Comparison of ENCODE assay signal across 32 mouse cellular contexts in genomic region chr19:59687681-59688080, GRCm38 (mm10).
A peak's percentile ranks its signal among the peaks of the same experiment; 100 is the strongest.
DNase-seq lines count a peak whose midpoint lies in the region; ATAC-seq and TF ChIP-seq lines count a peak whose summit lies in the region.
"Had no signal": no experiment of that assay in that cellular context is flagged by ENCODE, and none has a peak within 500 bp of the region (broad histone marks: within the 10 kb centered on the region; RNA-seq: fewer than 3 reads in every experiment).

No protein-coding gene starts in this region.

- H3K4me2 ChIP-seq in intestine, embryonic 15.5 days (replicated peaks), result no peak overlapping the region
- H3K4me2 ChIP-seq in intestine, postnatal 0 days (replicated peaks; ENCODE audit: low read depth), result no peak overlapping the region
- no peak overlapping the region for H3K4me2 ChIP-seq in kidney, postnatal 0 days (ENCODE audit: low read length)
- H3K4me2 ChIP-seq: embryonic facial prominence, embryonic 13.5 days; heart, embryonic 13.5 days; hindbrain, embryonic 14.5 days; limb, embryonic 15.5 days; liver, embryonic 13.5 days; neural tube, embryonic 15.5 days had no signal

- peak; percentile 32; the same call in 1 of the 2 replicates for ATAC-seq in intestine, embryonic 15.5 days
- ATAC-seq in intestine, postnatal 0 days, result no peak
- no peak for ATAC-seq in kidney, postnatal 0 days (replicated peaks; ENCODE audit: low FRiP score, low read depth)
- ATAC-seq: forebrain, embryonic 16.5 days; lung, postnatal 0 days had no signal

- WGBS in intestine, embryonic 15.5 days, result 53% methylated on average over 1 of the region's 1 CpGs
- WGBS in intestine, postnatal 0 days, result 49% methylated on average over 1 of the region's 1 CpGs
- WGBS in kidney, postnatal 0 days, result 63% methylated on average over 1 of the region's 1 CpGs

- no peak overlapping the region for H3K27ac ChIP-seq in intestine, embryonic 15.5 days
- no peak overlapping the region for H3K27ac ChIP-seq in intestine, postnatal 0 days (ENCODE audit: low read depth, low read length)
- peak overlapping the region; percentile 77 for H3K27ac ChIP-seq in kidney, postnatal 0 days
- H3K27ac ChIP-seq: embryonic facial prominence, embryonic 13.5 days; forebrain, embryonic 10.5 days; gastrocnemius, adult 2 months; heart, adult 2 months; heart, embryonic 13.5 days; hindbrain, embryonic 14.5 days; limb, embryonic 10.5 days; limb, embryonic 15.5 days; liver, embryonic 13.5 days; neural tube, embryonic 15.5 days had no signal

- no peak overlapping the region for H3K9ac ChIP-seq in intestine, embryonic 15.5 days
- H3K9ac ChIP-seq in intestine, postnatal 0 days (ENCODE audit: low read depth, low read length), result no peak overlapping the region
- no peak overlapping the region for H3K9ac ChIP-seq in kidney, postnatal 0 days (ENCODE audit: low read depth, low read length)
- H3K9ac ChIP-seq: embryonic facial prominence, embryonic 13.5 days; heart, embryonic 13.5 days; hindbrain, embryonic 14.5 days; limb, embryonic 15.5 days; liver, embryonic 13.5 days; neural tube, embryonic 15.5 days had no signal

- H3K36me3 ChIP-seq in intestine, embryonic 15.5 days, result no peaks in the 10 kb centered on the region
- H3K36me3 ChIP-seq in intestine, postnatal 0 days (ENCODE audit: control insufficient read depth, insufficient read depth), result no peaks in the 10 kb centered on the region
- no peaks in the 10 kb centered on the region for H3K36me3 ChIP-seq in kidney, postnatal 0 days (ENCODE audit: insufficient read depth, low read length)
- H3K36me3 ChIP-seq: embryonic facial prominence, embryonic 13.5 days; forebrain, embryonic 10.5 days; G1E; heart, embryonic 13.5 days; limb, embryonic 10.5 days; limb, embryonic 15.5 days; liver, embryonic 13.5 days; neural tube, embryonic 15.5 days had no signal

- TF ChIP-seq CTCF in intestine, postnatal 0 days (IDR thresholded peaks at IDR 0.05; ENCODE audit: low read depth), result no peak
- TF ChIP-seq CTCF in kidney, postnatal 0 days (IDR thresholded peaks at IDR 0.05; ENCODE audit: low read depth), result no peak

- DNase-seq in kidney, adult 8-10 months, result peak; percentile 65 to 68
- DNase-seq in kidney, postnatal 0 days (ENCODE audit: low spot score), result no peak
- no peak for DNase-seq in spleen, adult 18-20 months
- no peak for DNase-seq in adrenal gland, postnatal 14 days
- no peak for DNase-seq in cerebellum, postnatal 10 days
- DNase-seq: adrenal gland, postnatal 10 days; cerebellum, adult 11 months; cerebellum, adult 9-11 months; gastrocnemius, adult 2 months; gastrocnemius, postnatal 36 days; heart, adult 2 months; heart, postnatal 10 days; liver, embryonic 13.5 days; lung, adult 18-20 months; lung, postnatal 4 days; midbrain, embryonic 14.5 days; retina, postnatal 1 day; right cerebral cortex, postnatal 14 days; thymus, postnatal 14 days had no signal

- H3K27me3 ChIP-seq in intestine, embryonic 15.5 days (replicated peaks), result no peaks in the 10 kb centered on the region
- no peaks in the 10 kb centered on the region for H3K27me3 ChIP-seq in intestine, postnatal 0 days (replicated peaks; ENCODE audit: control insufficient read depth, insufficient read depth, low read length)
- no peaks in the 10 kb centered on the region for H3K27me3 ChIP-seq in kidney, postnatal 0 days (ENCODE audit: insufficient read depth, low read length)
- H3K27me3 ChIP-seq: embryonic facial prominence, embryonic 13.5 days; limb, embryonic 15.5 days; liver, embryonic 13.5 days; megakaryocyte, embryonic 14.5 days; neural tube, embryonic 15.5 days had no signal

- no peaks in the 10 kb centered on the region for H3K9me3 ChIP-seq in intestine, embryonic 15.5 days
- no peaks in the 10 kb centered on the region for H3K9me3 ChIP-seq in intestine, postnatal 0 days (ENCODE audit: control insufficient read depth)
- no peaks in the 10 kb centered on the region for H3K9me3 ChIP-seq in kidney, postnatal 0 days (replicated peaks; ENCODE audit: low read length)
- H3K9me3 ChIP-seq: embryonic facial prominence, embryonic 13.5 days; forebrain, embryonic 10.5 days; G1E; heart, embryonic 13.5 days; limb, embryonic 10.5 days; limb, embryonic 15.5 days; liver, embryonic 13.5 days; megakaryocyte, embryonic 14.5 days; neural tube, embryonic 15.5 days had no signal

- H3K4me3 ChIP-seq in intestine, embryonic 15.5 days (replicated peaks), result no peak overlapping the region
- H3K4me3 ChIP-seq in intestine, postnatal 0 days (ENCODE audit: low read depth, low read length), result no peak overlapping the region
- no peak overlapping the region for H3K4me3 ChIP-seq in kidney, postnatal 0 days (replicated peaks; ENCODE audit: low read depth, low read length)
- H3K4me3 ChIP-seq: embryonic facial prominence, embryonic 13.5 days; forebrain, embryonic 10.5 days; gastrocnemius, adult 2 months; heart, adult 2 months; heart, embryonic 13.5 days; limb, embryonic 10.5 days; limb, embryonic 15.5 days; liver, embryonic 13.5 days; megakaryocyte, embryonic 14.5 days; neural tube, embryonic 15.5 days had no signal

- H3K4me1 ChIP-seq in intestine, embryonic 15.5 days (replicated peaks), result no peaks in the 10 kb centered on the region
- no peaks in the 10 kb centered on the region for H3K4me1 ChIP-seq in intestine, postnatal 0 days (replicated peaks; ENCODE audit: control insufficient read depth, insufficient read depth, low read length)
- 0 out of 2 replicates have a peak, but pooled peaks cover 11% of the 10 kb centered on the region for H3K4me1 ChIP-seq in kidney, postnatal 0 days (replicated peaks; ENCODE audit: insufficient read depth, low read length)
- H3K4me1 ChIP-seq: heart, embryonic 13.5 days; liver, embryonic 13.5 days; megakaryocyte, embryonic 14.5 days had no signal

Comparison
In these comparisons a context has a peak if more than half of its experiments do, and no peak if none do; other contexts are left out.
1. DNase-seq: peak in kidney, adult 8-10 months (2 of 2); none in kidney, postnatal 0 days (single experiment), spleen, adult 18-20 months (0 of 2), adrenal gland, postnatal 14 days (single experiment) and cerebellum, postnatal 10 days (0 of 2).